Mouse (Mus musculus): Measurements from ENCODE around the gene 1700029F12Rik.

The 1700029F12Rik gene

GRCm38 (mm10) chr13:97021906-97022305 lies 12.3 kb downstream of the 1700029F12Rik start:
- no peak for DNase-seq (ENCODE audit: low spot score)

- DNase-seq (ENCODE audit: low spot score), result no peak
Observed at GRCm38 (mm10) chr13:97020122-97020521, 14.0 kb downstream of the 1700029F12Rik start.

GRCm38 (mm10) chr13:97017711-97018110 lies 16.5 kb downstream of the 1700029F12Rik start:
- no peak for DNase-seq (ENCODE audit: low spot score)

- no peak for DNase-seq (ENCODE audit: low spot score)
Observed at GRCm38 (mm10) chr13:97014366-97014765, 19.8 kb downstream of the 1700029F12Rik start.

GRCm38 (mm10) chr13:97008266-97009153 lies 25.7 kb downstream of the 1700029F12Rik start:
- DNase-seq (ENCODE audit: low spot score), result peak; percentile 32

GRCm38 (mm10) chr13:97007501-97008265 lies 26.5 kb downstream of the 1700029F12Rik start:
- no peak for DNase-seq (ENCODE audit: low spot score)

GRCm38 (mm10) chr13:97006784-97007183 lies 27.4 kb downstream of the 1700029F12Rik start:
- no peak for DNase-seq (ENCODE audit: low spot score)

GRCm38 (mm10) chr13:96997080-96997479 lies 37.1 kb downstream of the 1700029F12Rik start:
- no peak for DNase-seq (ENCODE audit: low spot score)

GRCm38 (mm10) chr13:96995243-96995642 lies 38.9 kb downstream of the 1700029F12Rik start:
- DNase-seq (ENCODE audit: low spot score), result no peak

- DNase-seq (ENCODE audit: low spot score), result no peak
Observed at GRCm38 (mm10) chr13:96993291-96993989, 40.7 kb downstream of the 1700029F12Rik start.

- no peak for DNase-seq (ENCODE audit: low spot score)
Observed at GRCm38 (mm10) chr13:96990561-96991265, 43.4 kb downstream of the 1700029F12Rik start.

GRCm38 (mm10) chr13:96990045-96990444 lies 44.1 kb downstream of the 1700029F12Rik start:
- DNase-seq (ENCODE audit: low spot score), result no peak

GRCm38 (mm10) chr13:96989129-96989528 lies 45.0 kb downstream of the 1700029F12Rik start:
- no peak for DNase-seq (ENCODE audit: low spot score)

- no peak for DNase-seq (ENCODE audit: low spot score)
Observed at GRCm38 (mm10) chr13:96985599-96986275, 48.4 kb downstream of the 1700029F12Rik start.

GRCm38 (mm10) chr13:96984688-96985087 lies 49.5 kb downstream of the 1700029F12Rik start:
- no peak for DNase-seq (ENCODE audit: low spot score)

GRCm38 (mm10) chr13:96983251-96984126 lies 50.7 kb downstream of the 1700029F12Rik start:
- no peak for DNase-seq (ENCODE audit: low spot score)

GRCm38 (mm10) chr13:96980561-96980960 lies 53.6 kb downstream of the 1700029F12Rik start:
- no peak for DNase-seq (ENCODE audit: low spot score)

- no peak for DNase-seq (ENCODE audit: low spot score)
Observed at GRCm38 (mm10) chr13:96976986-96977595, 57.1 kb downstream of the 1700029F12Rik start.

GRCm38 (mm10) chr13:96973318-96973717 lies 60.8 kb downstream of the 1700029F12Rik start:
- no peak for DNase-seq (ENCODE audit: low spot score)
